ENCODE assay signal across 11 mouse cellular contexts in the genomic region with DNA sequence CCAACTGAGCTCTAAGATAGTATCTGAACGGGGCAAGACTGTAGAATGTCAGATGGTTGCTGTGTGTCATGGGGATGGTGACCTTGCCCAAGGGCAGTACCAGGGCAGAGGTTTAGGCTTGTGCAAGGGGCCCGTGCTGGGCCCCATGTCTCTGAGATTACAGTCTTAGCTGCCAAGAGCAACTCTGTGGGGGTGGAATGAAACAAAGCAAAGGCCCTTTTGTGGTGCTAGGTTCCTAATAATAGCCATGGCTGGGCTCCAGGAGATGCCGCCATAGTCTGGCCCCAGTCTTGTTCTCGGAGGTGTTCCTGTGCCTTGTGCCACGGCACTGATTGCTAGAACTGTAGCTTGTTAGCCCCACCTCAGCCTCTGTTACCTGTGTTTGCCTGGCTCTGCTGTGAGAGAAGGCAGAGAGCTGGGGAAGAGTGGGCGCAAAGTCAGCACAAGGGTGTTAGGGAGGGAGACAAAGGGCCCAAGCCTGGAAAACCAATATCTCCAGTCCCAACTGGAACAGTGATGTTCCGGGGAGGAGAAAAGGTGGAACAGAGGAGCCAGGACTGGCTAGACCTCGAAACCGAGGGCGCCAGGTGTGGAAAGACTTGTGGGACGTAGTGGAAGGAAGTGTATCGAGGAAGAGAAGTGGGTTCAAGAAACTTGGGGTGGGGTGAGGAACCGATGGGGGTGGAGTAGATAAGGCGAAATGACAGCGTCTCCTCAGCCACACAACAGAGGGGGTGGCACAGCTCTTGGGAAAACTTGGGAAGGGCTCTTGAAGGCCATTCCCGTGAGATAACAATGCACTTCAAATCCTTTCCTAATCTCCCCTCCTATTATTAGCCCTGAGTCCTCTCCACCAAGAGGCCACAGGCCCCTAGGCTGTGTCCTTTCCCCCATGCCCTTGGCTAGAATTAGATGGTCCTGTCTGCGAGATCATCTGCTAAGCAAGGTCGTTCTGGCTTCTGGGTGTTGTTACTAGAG. TPM values are rescaled to one million over a fixed set of nuclear protein-coding genes. Genes with fewer than 3 reads are reported as not detected.
A peak's percentile ranks its signal among the peaks of the same experiment; 100 is the strongest.
DNase-seq lines count a peak whose midpoint lies in the region; ATAC-seq and TF ChIP-seq lines count a peak whose summit lies in the region.
"Had no signal": no experiment of that assay in that cellular context is flagged by ENCODE, and none has a peak within 500 bp of the region (broad histone marks: within the 10 kb centered on the region; RNA-seq: fewer than 3 reads in every experiment).

No protein-coding gene starts in this region.

- WGBS in lung, embryonic 14.5 days, result 53% methylated on average over 18 of the region's 18 CpGs

- ATAC-seq in lung, embryonic 14.5 days (ENCODE audit: insufficient read depth), result no peak
- ATAC-seq: midbrain, embryonic 15.5 days had no signal

- H3K4me2 ChIP-seq in lung, embryonic 14.5 days, result no peak overlapping the region
- H3K4me2 ChIP-seq: midbrain, embryonic 15.5 days had no signal

- DNase-seq in gastrocnemius, adult 2 months, result no peak
- no peak for DNase-seq in gastrocnemius, adult 8-10 months (ENCODE audit: low spot score in 2 of 2)
- peak; percentile 34 for DNase-seq in adrenal gland, postnatal 10 days
- peak; percentile 81 to 86 for DNase-seq in heart, adult 18-20 months
- DNase-seq in lung, embryonic 14.5 days, result no peak
- no peak for DNase-seq in urinary bladder, postnatal 25 days (ENCODE audit: low spot score)
- no peak for DNase-seq in left cerebral cortex, postnatal 10 days (ENCODE audit: extremely low spot score in 1 of 2, low spot score in 2 of 2)
- DNase-seq in urinary bladder, postnatal 4 days (ENCODE audit: low spot score in 2 of 2), result no peak

- no peaks in the 10 kb centered on the region for H3K36me3 ChIP-seq in lung, embryonic 14.5 days (ENCODE audit: insufficient read depth)

- no peak overlapping the region for H3K9ac ChIP-seq in lung, embryonic 14.5 days
- H3K9ac ChIP-seq: midbrain, embryonic 15.5 days had no signal

- TF ChIP-seq CTCF in gastrocnemius, adult 2 months (IDR thresholded peaks at IDR 0.05), result no peak
- TF ChIP-seq CTCF in lung, embryonic 14.5 days (IDR thresholded peaks at IDR 0.05; ENCODE audit: low read depth), result no peak

- intact Hi-C loops in gastrocnemius, adult 2 months (cut with DNase I), result loop anchor here (5.0 kb wide), 1 partner anchor 47 kb away; no protein-coding TSS in a partner anchor
- intact Hi-C loops in left cerebral cortex, postnatal 10 days (cut with DNase I), result no loop called here

- no peaks in the 10 kb centered on the region for H3K27me3 ChIP-seq in lung, embryonic 14.5 days (ENCODE audit: insufficient read depth, low read length)
- H3K27me3 ChIP-seq: midbrain, embryonic 15.5 days had no signal

- H3K9me3 ChIP-seq in lung, embryonic 14.5 days (ENCODE audit: low read depth, low read length), result no peaks in the 10 kb centered on the region
- H3K9me3 ChIP-seq: midbrain, embryonic 15.5 days had no signal

- no peak overlapping the region for H3K4me3 ChIP-seq in gastrocnemius, adult 2 months
- H3K4me3 ChIP-seq in lung, embryonic 14.5 days (ENCODE audit: low read depth, low read length), result no peak overlapping the region
- H3K4me3 ChIP-seq: midbrain, embryonic 15.5 days had no signal

- peaks cover 26% of the 10 kb centered on the region for H3K4me1 ChIP-seq in lung, embryonic 14.5 days (ENCODE audit: insufficient read depth)

- peak overlapping the region; percentile 46 for H3K27ac ChIP-seq in gastrocnemius, adult 2 months
- peak overlapping the region; percentile 36; the same call in 1 of the 2 replicates for H3K27ac ChIP-seq in lung, embryonic 14.5 days (ENCODE audit: low read depth)
- H3K27ac ChIP-seq: midbrain, embryonic 15.5 days had no signal

RNA-seq across cellular contexts. Expression of gene Myh7, which starts 9.7 kb away (rescaled TPM):
- total RNA-seq in gastrocnemius, adult 2 months (2021), result 1,000 to 10,000 TPM in 1 of 2 experiments, 100 to 1,000 TPM in 1; 520 to 1,662 TPM
- total RNA-seq in gastrocnemius, adult 8-10 months (2022), result 100 to 1,000 TPM; 508 to 760 (median 618) TPM
- total RNA-seq in adrenal gland, postnatal 10 days (2021), result 100 to 1,000 TPM in 1 of 2 experiments, 10 to 100 TPM in 1; 24.9 to 114 TPM
- 1,000 to 10,000 TPM; 1,849 to 2,242 TPM for total RNA-seq in heart, adult 18-20 months (2021)
- 1.8 and 3.6 TPM in 2 replicates for polyA plus RNA-seq in lung, embryonic 14.5 days (2014; fragmentation: Nextera tagmentation; extraction: Ambion mirVana)
- total RNA-seq in left cerebral cortex, postnatal 10 days (2021), result 1 to 10 TPM; 5.4 to 5.5 TPM

RNA-seq across cellular contexts. Expression of gene Ngdn, which starts 11.1 kb away (rescaled TPM):
- 10 to 100 TPM; 18.1 to 19.9 TPM for total RNA-seq in gastrocnemius, adult 2 months (2021)
- total RNA-seq in gastrocnemius, adult 8-10 months (2022), result 10 to 100 TPM; 18.5 to 19.7 (median 19.1) TPM
- 10 to 100 TPM; 32.9 to 38.1 TPM for total RNA-seq in adrenal gland, postnatal 10 days (2021)
- 10 to 100 TPM; 27.7 to 31.1 TPM for total RNA-seq in heart, adult 18-20 months (2021)
- polyA plus RNA-seq in lung, embryonic 14.5 days (2014; fragmentation: Nextera tagmentation; extraction: Ambion mirVana), result 75.0 and 81.6 TPM in 2 replicates
- total RNA-seq in left cerebral cortex, postnatal 10 days (2021), result 10 to 100 TPM; 21.5 to 26.8 TPM

RNA-seq across cellular contexts. Expression of gene Gm17428, which starts 27.4 kb away (rescaled TPM):
- not detected for total RNA-seq in gastrocnemius, adult 2 months (2021)
- total RNA-seq in gastrocnemius, adult 8-10 months (2022), result not detected
- total RNA-seq in adrenal gland, postnatal 10 days (2021), result not detected
- total RNA-seq in heart, adult 18-20 months (2021), result not detected
- not detected in 2 replicates for polyA plus RNA-seq in lung, embryonic 14.5 days (2014; fragmentation: Nextera tagmentation; extraction: Ambion mirVana)
- not detected for total RNA-seq in left cerebral cortex, postnatal 10 days (2021)
- total RNA-seq: CH12.LX; left cerebral cortex, adult 8-10 months had no signal
- polyA plus RNA-seq: midbrain, embryonic 15.5 days had no signal

RNA-seq across cellular contexts. Expression of gene Myh6, which starts 37.4 kb away (rescaled TPM):
- total RNA-seq in gastrocnemius, adult 2 months (2021), result 100 to 1,000 TPM; 109 to 348 TPM
- total RNA-seq in gastrocnemius, adult 8-10 months (2022), result 100 to 1,000 TPM; 106 to 159 (median 128) TPM
- 10 to 100 TPM in 1 of 2 experiments, 1 to 10 TPM in 1; 5.1 to 22.1 TPM for total RNA-seq in adrenal gland, postnatal 10 days (2021)
- total RNA-seq in heart, adult 18-20 months (2021), result over 10,000 TPM; 21,244 to 21,975 TPM
- polyA plus RNA-seq in lung, embryonic 14.5 days (2014; fragmentation: Nextera tagmentation; extraction: Ambion mirVana), result 4.6 and 87.1 TPM in 2 replicates
- 1 to 10 TPM; 2.2 to 3.8 TPM for total RNA-seq in left cerebral cortex, postnatal 10 days (2021)

Comparison
In these comparisons a context has a peak if more than half of its experiments do, and no peak if none do; other contexts are left out.
1. DNase-seq: peak in adrenal gland, postnatal 10 days (single experiment) and heart, adult 18-20 months (2 of 2); none in gastrocnemius, adult 2 months (single experiment), gastrocnemius, adult 8-10 months (0 of 2), lung, embryonic 14.5 days (single experiment), urinary bladder, postnatal 25 days (single experiment), left cerebral cortex, postnatal 10 days (0 of 2) and urinary bladder, postnatal 4 days (0 of 2).
2. RNA of gene Myh7, which starts 9.7 kb away (total RNA-seq): 1,849 to 2,242 TPM in heart, adult 18-20 months, 520 to 1,662 TPM in gastrocnemius, adult 2 months and 508 to 760 TPM in gastrocnemius, adult 8-10 months; 24.9 to 114 TPM in adrenal gland, postnatal 10 days and 5.4 to 5.5 TPM in left cerebral cortex, postnatal 10 days; every median in the first group is over 4 times any median in the second.